Mouse (Mus musculus) lung, adult 2 months (tissue): Measurements from ENCODE around the gene Anxa7.

ENCODE experiments used
- CTCF ChIP-seq: fragments of 200-500 bp; IDR thresholded peaks from 2 replicates; pipeline ENCODE4 v1.5.1; 2011; ENCODE audit warnings: mild to moderate bottlenecking, low read length, control low read depth; ENCODE audit not compliant: insufficient read depth
- POLR2A ChIP-seq: fragments of 200-500 bp; IDR thresholded peaks from 2 replicates; pipeline ENCODE4 v1.6.1; 2011; ENCODE audit warnings: low read depth, mild to moderate bottlenecking, control low read depth, low read length, borderline replicate concordance; ENCODE audit errors: extremely low read depth

DNA sequence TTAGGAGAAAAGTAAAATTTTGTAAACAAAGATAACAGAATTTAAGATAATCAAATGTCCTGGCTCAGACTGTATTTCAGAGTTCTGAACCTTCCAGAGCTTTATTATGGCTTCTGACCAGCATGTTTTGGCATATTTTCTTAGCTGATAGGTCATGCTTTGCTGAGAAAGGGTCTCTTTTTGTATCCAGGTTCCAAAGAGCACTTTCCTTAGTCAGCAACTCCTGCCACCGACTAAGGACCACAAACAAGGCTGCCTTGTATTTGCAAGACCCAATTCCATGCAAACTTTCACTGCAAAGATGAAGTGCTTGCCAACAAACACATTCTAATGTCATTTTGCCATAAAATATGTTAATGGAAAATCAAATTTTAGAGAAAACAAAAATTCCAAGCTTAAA, 50.1 kb downstream of the Anxa7 start:
- no peak for TF ChIP-seq POLR2A
- TF ChIP-seq CTCF = no peak
